Mouse (Mus musculus): Measurements from ENCODE around the gene Pus7l. TPM values are rescaled to one million over a fixed set of nuclear protein-coding genes. Genes with fewer than 3 reads are reported as not detected.

Pus7l gene
- polyA plus RNA-seq, 1 experiment from 2014 or later, result 5.5 TPM

DNA sequence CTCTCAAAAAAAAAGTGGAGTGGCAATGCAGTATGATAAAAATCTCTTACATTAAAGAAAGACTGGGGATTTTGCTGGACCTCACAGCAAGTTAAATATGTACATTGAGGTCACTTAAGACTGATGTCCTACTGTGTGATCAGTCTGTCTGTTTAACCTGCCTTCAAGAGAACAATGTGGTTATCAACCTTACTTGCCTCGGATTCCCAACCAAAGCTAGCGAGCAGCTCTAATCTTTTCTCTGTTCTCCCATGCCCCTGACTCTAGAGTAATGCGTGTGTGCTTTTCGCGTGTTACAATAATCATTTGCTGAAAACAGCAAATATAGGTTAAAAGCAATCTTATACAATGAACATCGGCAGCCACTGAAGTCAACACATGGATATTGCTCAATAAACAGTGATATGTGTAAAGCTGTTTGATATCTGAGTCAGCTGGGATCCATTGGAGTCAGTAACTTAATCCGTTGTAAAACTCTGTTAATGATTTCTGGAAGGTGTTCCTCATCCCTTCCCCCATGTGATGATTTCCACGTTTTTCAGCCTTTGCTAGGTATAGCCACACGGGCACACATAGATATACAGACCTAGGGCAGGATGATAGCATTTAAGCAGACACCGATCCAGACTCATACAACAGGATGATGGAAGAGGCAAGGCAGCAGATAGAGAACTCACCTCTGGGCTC lies 25.3 kb upstream of the Pus7l start:
- Histone ChIP-seq H3K4me1 (no peaks in the 10 kb centered on the region), H3K9me3 (replicated peaks) (no peaks in the 10 kb centered on the region), H3K9ac (no peak overlapping the region), H3K36me3 (ENCODE audit: poor library complexity, severe bottlenecking) (no peaks in the 10 kb centered on the region), H3K4me3 (no peak overlapping the region), H3K27ac (no peak overlapping the region), H3K27me3 (no peaks in the 10 kb centered on the region), H3K4me2 (no peak overlapping the region)
- ATAC-seq, result no peak
- 87% methylated on average over 10 of the region's 10 CpGs for WGBS

DNA sequence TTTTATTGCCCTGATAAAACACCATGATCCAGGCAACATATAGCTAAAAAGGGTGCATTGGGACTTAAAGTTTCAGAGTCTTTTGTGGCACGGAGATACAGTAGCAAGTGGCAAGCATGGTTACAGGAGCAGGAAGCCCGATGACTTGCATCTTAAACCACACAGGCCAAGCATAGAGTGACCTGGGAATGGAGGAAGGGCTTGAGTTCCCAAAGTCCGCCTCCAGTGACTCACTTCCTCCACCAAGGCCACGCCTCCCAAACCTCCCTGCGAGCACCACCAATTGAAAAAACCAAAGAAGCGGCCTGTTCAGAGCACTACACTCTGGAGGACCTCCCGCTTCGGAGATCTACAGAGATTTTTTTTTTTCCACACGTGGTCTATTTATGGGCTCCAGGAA lies 22.5 kb upstream of the Pus7l start:
- Histone ChIP-seq H3K36me3 (ENCODE audit: poor library complexity, severe bottlenecking) (no peaks in the 10 kb centered on the region), H3K27me3 (no peaks in the 10 kb centered on the region), H3K4me1 (no peaks in the 10 kb centered on the region), H3K9me3 (replicated peaks) (no peaks in the 10 kb centered on the region), H3K4me2 (no peak overlapping the region), H3K4me3 (no peak overlapping the region), H3K27ac (no peak overlapping the region), H3K9ac (no peak overlapping the region)
- WGBS, result 89% methylated on average over 9 of the region's 9 CpGs
- ATAC-seq, result no peak

DNA sequence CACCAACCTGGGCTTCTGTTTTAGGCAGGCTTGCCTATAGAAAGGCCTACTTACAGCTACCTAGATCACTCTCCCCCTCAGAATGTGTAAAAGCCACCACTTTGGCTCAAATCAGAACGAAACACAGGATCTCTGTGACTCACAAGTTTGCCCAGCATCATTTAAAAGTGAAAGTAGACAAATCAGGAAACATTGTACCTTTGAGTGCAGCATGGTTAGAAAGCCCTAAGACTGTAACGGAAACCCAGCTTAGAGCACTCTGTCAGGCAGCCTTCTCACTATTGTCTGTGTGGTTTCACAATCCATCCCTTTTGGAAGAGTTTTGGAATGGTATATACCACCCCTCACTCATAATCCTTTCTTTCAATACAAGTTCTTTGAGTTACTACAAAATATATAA lies 21.6 kb upstream of the Pus7l start:
- H3K9me3 ChIP-seq (replicated peaks), result no peaks in the 10 kb centered on the region
- no peak for ATAC-seq
- no peaks in the 10 kb centered on the region for H3K27me3 ChIP-seq
- no peak overlapping the region for H3K9ac ChIP-seq
- H3K4me3 ChIP-seq, result no peak overlapping the region
- H3K36me3 ChIP-seq (ENCODE audit: poor library complexity, severe bottlenecking), result no peaks in the 10 kb centered on the region
- 88% methylated on average over 2 of the region's 2 CpGs for WGBS
- no peaks in the 10 kb centered on the region for H3K4me1 ChIP-seq
- no peak overlapping the region for H3K4me2 ChIP-seq
- no peak overlapping the region for H3K27ac ChIP-seq

- Histone ChIP-seq H3K27ac (no peak overlapping the region), H3K9me3 (replicated peaks) (no peaks in the 10 kb centered on the region), H3K4me2 (no peak overlapping the region), H3K27me3 (no peaks in the 10 kb centered on the region), H3K4me3 (no peak overlapping the region), H3K9ac (no peak overlapping the region), H3K36me3 (ENCODE audit: poor library complexity, severe bottlenecking) (no peaks in the 10 kb centered on the region), H3K4me1 (no peaks in the 10 kb centered on the region)
- ATAC-seq, result no peak
- WGBS, result 88% methylated on average over 17 of the region's 17 CpGs
These were observed 15.7 kb upstream of the Pus7l start for GRCm38 (mm10) chr15:94558895-94559656.

- Histone ChIP-seq H3K4me1 (no peaks in the 10 kb centered on the region), H3K9ac (no peak overlapping the region), H3K36me3 (ENCODE audit: poor library complexity, severe bottlenecking) (no peaks in the 10 kb centered on the region), H3K4me3 (no peak overlapping the region), H3K27me3 (no peaks in the 10 kb centered on the region), H3K9me3 (replicated peaks) (no peaks in the 10 kb centered on the region), H3K27ac (no peak overlapping the region), H3K4me2 (no peak overlapping the region)
- WGBS, result 20% methylated on average over 7 of the region's 7 CpGs
- peak; percentile 85 for ATAC-seq
These were observed 14.1 kb upstream of the Pus7l start for GRCm38 (mm10) chr15:94557442-94557841.

GRCm38 (mm10) chr15:94553536-94553935 lies 10.2 kb upstream of the Pus7l start:
- no peaks in the 10 kb centered on the region for H3K36me3 ChIP-seq (ENCODE audit: poor library complexity, severe bottlenecking)
- no peak overlapping the region for H3K9ac ChIP-seq
- H3K4me3 ChIP-seq, result no peak overlapping the region
- ATAC-seq, result no peak
- H3K27ac ChIP-seq, result no peak overlapping the region
- no peaks in the 10 kb centered on the region for H3K27me3 ChIP-seq
- no peak overlapping the region for H3K4me2 ChIP-seq
- H3K9me3 ChIP-seq (replicated peaks), result 0 out of 2 replicates have a peak, but pooled peaks cover 6% of the 10 kb centered on the region
- WGBS, result 89% methylated on average over 9 of the region's 9 CpGs
- H3K4me1 ChIP-seq, result no peaks in the 10 kb centered on the region

DNA sequence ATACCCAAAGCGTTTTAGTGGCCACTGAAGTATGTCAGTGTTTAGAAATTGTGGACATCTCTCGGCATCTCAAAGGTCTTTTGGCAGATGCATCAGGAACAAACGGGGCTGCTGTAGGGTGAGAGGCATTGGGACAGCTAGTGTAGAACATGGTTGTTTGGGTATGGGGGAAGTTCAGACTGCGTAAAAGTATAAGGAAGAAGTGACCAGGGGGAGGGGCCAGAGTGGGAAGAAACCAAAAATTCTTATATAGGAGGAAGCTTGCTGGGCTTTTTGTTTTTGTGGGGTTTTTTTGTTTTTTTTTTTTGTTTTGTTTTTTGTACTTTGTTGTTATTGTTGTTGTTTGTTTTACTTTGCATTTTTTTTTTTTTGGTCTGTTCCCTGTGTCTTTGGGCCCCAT lies 1.5 kb upstream of the Pus7l start:
- WGBS, result 87% methylated on average over 4 of the region's 4 CpGs
- Histone ChIP-seq H3K9ac (no peak overlapping the region), H3K4me1 (peaks cover 7% of the 10 kb centered on the region), H3K27me3 (no peaks in the 10 kb centered on the region), H3K4me2 (no peak overlapping the region), H3K36me3 (ENCODE audit: poor library complexity, severe bottlenecking) (no peaks in the 10 kb centered on the region), H3K9me3 (replicated peaks) (0 out of 2 replicates have a peak, but pooled peaks cover 4% of the 10 kb centered on the region), H3K4me3 (no peak overlapping the region), H3K27ac (no peak overlapping the region)
- no peak for ATAC-seq

DNA sequence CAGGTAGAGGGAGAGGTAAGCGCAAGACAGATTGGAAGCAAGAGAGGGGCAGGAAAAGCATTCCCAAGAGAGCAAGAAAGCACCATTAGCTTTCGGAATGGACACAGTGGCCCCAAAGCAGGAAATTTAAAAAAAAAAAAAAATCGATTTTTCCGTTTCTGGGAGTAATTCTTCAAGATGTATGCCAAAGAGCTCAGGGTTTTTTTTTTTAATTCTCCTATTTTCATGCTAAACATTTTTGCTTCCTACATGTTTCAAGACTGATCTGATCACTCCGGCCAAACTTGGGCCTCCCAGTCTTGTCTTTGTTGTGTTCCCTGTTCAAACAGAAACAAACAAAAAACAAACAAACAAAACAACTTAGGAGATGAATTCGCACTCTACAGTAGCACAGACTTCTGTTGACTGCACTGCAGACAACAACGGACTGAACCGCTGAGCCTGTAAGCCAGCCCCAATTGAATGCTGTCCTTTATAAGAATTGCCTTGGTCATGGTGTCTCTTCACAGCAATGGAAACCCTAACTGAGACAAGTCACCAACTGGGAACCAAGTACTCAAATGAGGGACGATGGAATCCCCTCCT lies 797 bp upstream of the Pus7l start:
- no peak for ATAC-seq
- H3K27ac ChIP-seq, result no peak overlapping the region
- WGBS, result 43% methylated on average over 9 of the region's 9 CpGs

GRCm38 (mm10) chr15:94542567-94543408 lies 559 bp downstream of the Pus7l start:
- H3K9ac ChIP-seq, result peak overlapping the region; percentile 73
- 9% methylated on average over 21 of the region's 22 CpGs for WGBS
- H3K27me3 ChIP-seq, result no peaks in the 10 kb centered on the region
- peak overlapping the region; percentile 71 for H3K4me2 ChIP-seq
- H3K27ac ChIP-seq, result no peak overlapping the region
- ATAC-seq, result peak; percentile 92
- H3K4me3 ChIP-seq, result peak overlapping the region; percentile 80
- H3K4me1 ChIP-seq, result peaks cover 7% of the 10 kb centered on the region
- no peaks in the 10 kb centered on the region for H3K36me3 ChIP-seq (ENCODE audit: poor library complexity, severe bottlenecking)
- H3K9me3 ChIP-seq (replicated peaks), result no peaks in the 10 kb centered on the region

More for the DNA sequence above, 797 bp upstream of the Pus7l start:
- no peaks in the 10 kb centered on the region for H3K36me3 ChIP-seq (ENCODE audit: poor library complexity, severe bottlenecking)
- H3K4me2 ChIP-seq, result peak overlapping the region; percentile 71
- H3K4me3 ChIP-seq, result peak overlapping the region; percentile 80
- H3K9ac ChIP-seq, result peak overlapping the region; percentile 73
- H3K4me1 ChIP-seq, result peaks cover 7% of the 10 kb centered on the region
- H3K27me3 ChIP-seq, result no peaks in the 10 kb centered on the region
- H3K9me3 ChIP-seq (replicated peaks), result no peaks in the 10 kb centered on the region

DNA sequence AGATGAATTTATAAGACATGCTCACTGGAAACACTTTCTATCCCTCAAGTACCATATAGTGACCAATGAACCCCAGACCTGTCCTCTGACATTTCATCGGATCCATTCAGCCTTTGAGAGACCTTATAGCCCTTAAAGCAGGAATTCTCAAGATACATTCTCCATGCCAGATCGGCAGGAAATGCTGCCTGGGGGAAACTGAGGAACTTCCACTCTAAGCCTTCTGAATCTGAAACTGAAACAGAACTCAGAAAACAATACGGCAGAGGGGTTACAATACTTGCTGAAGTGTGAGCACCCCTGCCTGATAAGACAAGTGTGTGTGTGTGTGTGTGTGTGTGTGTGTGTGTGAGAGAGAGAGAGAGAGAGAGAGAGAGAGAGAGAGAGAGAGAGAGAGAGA lies 4.1 kb downstream of the Pus7l start:
- ATAC-seq, result no peak
- H3K36me3 ChIP-seq (ENCODE audit: poor library complexity, severe bottlenecking), result no peaks in the 10 kb centered on the region
- WGBS, result 91% methylated on average over 3 of the region's 3 CpGs

DNA sequence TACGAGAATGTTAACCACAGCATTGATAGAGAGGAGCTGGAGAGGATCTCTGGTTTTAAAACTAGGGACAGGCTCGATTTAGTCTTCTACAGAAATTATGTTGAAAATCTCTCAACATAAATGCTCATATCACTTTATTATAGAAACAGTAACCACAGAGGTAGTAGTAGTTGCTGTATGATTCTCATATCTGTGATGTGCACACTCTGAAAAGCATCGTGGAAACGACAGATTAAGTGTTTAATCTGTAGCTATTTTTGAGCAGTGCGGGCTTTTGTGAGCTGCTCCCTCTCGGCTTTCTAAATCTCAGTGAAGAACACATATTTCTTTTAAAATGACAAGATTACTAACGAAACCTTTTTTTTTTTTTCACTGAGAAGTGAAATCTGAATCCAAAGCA lies 7.8 kb downstream of the Pus7l start:
- Histone ChIP-seq H3K36me3 (ENCODE audit: poor library complexity, severe bottlenecking) (no peaks in the 10 kb centered on the region), H3K4me1 (no peaks in the 10 kb centered on the region), H3K4me3 (no peak overlapping the region), H3K27me3 (no peaks in the 10 kb centered on the region), H3K9me3 (replicated peaks) (no peaks in the 10 kb centered on the region), H3K27ac (no peak overlapping the region), H3K4me2 (no peak overlapping the region), H3K9ac (no peak overlapping the region)
- 92% methylated on average over 7 of the region's 7 CpGs for WGBS
- ATAC-seq, result no peak

More for the DNA sequence above, 4.1 kb downstream of the Pus7l start:
- Histone ChIP-seq H3K4me3 (no peak overlapping the region), H3K27ac (no peak overlapping the region), H3K9ac (no peak overlapping the region), H3K9me3 (replicated peaks) (no peaks in the 10 kb centered on the region), H3K27me3 (no peaks in the 10 kb centered on the region), H3K4me2 (no peak overlapping the region), H3K4me1 (peaks cover 7% of the 10 kb centered on the region)

DNA sequence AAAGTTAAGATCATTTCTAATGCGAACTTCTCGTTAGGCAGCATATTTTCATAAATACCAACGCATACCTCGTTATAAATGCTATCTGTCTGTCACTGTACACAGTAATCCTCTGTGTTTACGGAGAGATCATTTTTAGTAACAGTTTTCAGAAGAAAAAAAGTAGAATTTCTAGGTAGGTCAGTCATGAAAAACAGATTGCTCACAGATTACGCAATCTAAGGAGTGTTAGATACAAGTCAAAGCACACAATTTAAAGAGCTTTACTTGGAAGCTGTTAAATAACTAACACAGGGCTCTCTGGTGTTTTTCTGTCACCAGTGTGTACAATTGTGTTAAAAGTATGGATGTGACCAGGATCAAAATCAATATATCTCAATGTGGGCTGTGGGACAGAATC lies 10.4 kb downstream of the Pus7l start:
- no peaks in the 10 kb centered on the region for H3K4me1 ChIP-seq
- H3K9ac ChIP-seq, result no peak overlapping the region
- H3K36me3 ChIP-seq (ENCODE audit: poor library complexity, severe bottlenecking), result no peaks in the 10 kb centered on the region
- H3K27me3 ChIP-seq, result no peaks in the 10 kb centered on the region
- no peak overlapping the region for H3K27ac ChIP-seq
- no peak overlapping the region for H3K4me3 ChIP-seq
- ATAC-seq, result no peak
- H3K4me2 ChIP-seq, result no peak overlapping the region
- WGBS, result 75% methylated on average over 6 of the region's 6 CpGs
- H3K9me3 ChIP-seq (replicated peaks), result no peaks in the 10 kb centered on the region

All from forebrain, embryonic 13.5 days (tissue).